Mouse (Mus musculus) kidney, embryonic 14.5 days (tissue): Measurements from ENCODE around the gene Dspp. TPM values are rescaled to one million over a fixed set of nuclear protein-coding genes. Genes with fewer than 3 reads are reported as not detected.

Source experiments
- ATAC-seq: fragments of 200-750 bp; cut with Nextera tagmentation; 2 replicates; pipeline ENCODE4 v1.8.0; 2017; ENCODE audit warnings: moderate number of reproducible peaks, mild to moderate bottlenecking, moderate TSS enrichment, moderate library complexity; ENCODE audit not compliant: low FRiP score, low TSS enrichment
- H3K27ac ChIP-seq: fragments of 300-500 bp; sonication (generic); 2 replicates; pipeline ENCODE4 v1.5.1; 2014; ENCODE audit warnings: low read depth, mild to moderate bottlenecking, low read length, moderate library complexity, mixed read lengths
- H3K27me3 ChIP-seq: fragments of 300-500 bp; sonication (generic); 2 replicates; pipeline ENCODE4 v1.6.1; 2014; ENCODE audit warnings: mild to moderate bottlenecking, low read length; ENCODE audit not compliant: control insufficient read depth, insufficient read depth
- H3K36me3 ChIP-seq: fragments of 300-500 bp; sonication (generic); 2 replicates; pipeline ENCODE4 v1.6.1; 2014; ENCODE audit warnings: low read length, mixed read lengths; ENCODE audit not compliant: control insufficient read depth, insufficient read depth
- H3K4me1 ChIP-seq: fragments of 300-500 bp; sonication (generic); 2 replicates; pipeline ENCODE4 v1.6.1; 2014; ENCODE audit warnings: low read length, mixed read lengths; ENCODE audit not compliant: control insufficient read depth, insufficient read depth
- H3K4me2 ChIP-seq: fragments of 300-500 bp; sonication (generic); replicated peaks from 2 replicates; pipeline ENCODE4 v1.6.1; 2014; ENCODE audit warnings: low read depth, mild to moderate bottlenecking, low read length
- H3K4me3 ChIP-seq: fragments of 300-500 bp; sonication (generic); 2 replicates; pipeline ENCODE4 v1.5.1; 2014; ENCODE audit warnings: mild to moderate bottlenecking, low read length
- H3K9ac ChIP-seq: fragments of 300-500 bp; sonication (generic); 2 replicates; pipeline ENCODE4 v1.6.1; 2014; ENCODE audit warnings: low read depth, mild to moderate bottlenecking, low read length, moderate library complexity
- H3K9me3 ChIP-seq: fragments of 300-500 bp; sonication (generic); 2 replicates; pipeline ENCODE4 v1.6.1; 2016; ENCODE audit warnings: low read length; ENCODE audit not compliant: control insufficient read depth
- WGBS: fragments of 180-500 bp; shearing (Covaris S2); extraction: QIAGEN DNeasy Blood & Tissue Kit; methylation state at CpG from one replicate; pipeline ENCODE4 v1.1.7; 2014; 5-methylcytosine and 5-hydroxymethylcytosine counted together
- polyA plus RNA-seq: library from polyadenylated mRNA; unstranded; fragments of >200 nt; fragmentation: Nextera tagmentation; extraction: Ambion mirVana; gene quantifications from 2 replicates; pipeline ENCODE4 v1.2.1, GENCODE M21; 2014

The Dspp gene
- polyA plus RNA-seq, 1 experiment from 2014 or later = not detected

GRCm38 (mm10) chr5:104224299-104224698 is 53.8 kb downstream of the Dspp start:
- Histone ChIP-seq H3K4me2 (no peak overlapping the region), H3K27ac (no peak overlapping the region), H3K27me3 (no peaks in the 10 kb centered on the region), H3K4me3 (no peak overlapping the region), H3K9ac (no peak overlapping the region), H3K4me1 (no peaks in the 10 kb centered on the region), H3K36me3 (no peaks in the 10 kb centered on the region), H3K9me3 (no peaks in the 10 kb centered on the region)
- ATAC-seq = no peak
- 62% methylated on average over 3 of the region's 3 CpGs for WGBS

- H3K4me3 ChIP-seq = no peak overlapping the region
- no peak overlapping the region for H3K4me2 ChIP-seq
- H3K4me1 ChIP-seq = no peaks in the 10 kb centered on the region
- no peak overlapping the region for H3K27ac ChIP-seq
- no peaks in the 10 kb centered on the region for H3K36me3 ChIP-seq
- H3K27me3 ChIP-seq = no peaks in the 10 kb centered on the region
- H3K9ac ChIP-seq = no peak overlapping the region
- no peaks in the 10 kb centered on the region for H3K9me3 ChIP-seq
- no peak for ATAC-seq
These were observed 54.2 kb downstream of the Dspp start for GRCm38 (mm10) chr5:104224750-104225149.

GRCm38 (mm10) chr5:104228497-104228896 is 58.0 kb downstream of the Dspp start:
- Histone ChIP-seq H3K9me3 (no peaks in the 10 kb centered on the region), H3K9ac (no peak overlapping the region), H3K27me3 (no peaks in the 10 kb centered on the region), H3K36me3 (no peaks in the 10 kb centered on the region), H3K27ac (no peak overlapping the region), H3K4me2 (no peak overlapping the region), H3K4me1 (no peaks in the 10 kb centered on the region), H3K4me3 (no peak overlapping the region)
- ATAC-seq = no peak
- WGBS = 41% methylated on average over 1 of the region's 1 CpGs

Other genes starting within 250 kb of the Dspp start
- 0.23 TPM in 1 of 2 replicates, not detected in the other for gene Hsd17b13, start 193.3 kb upstream of the Dspp start, polyA plus RNA-seq
- 7.3 and 7.9 TPM in 2 replicates for gene Hsd17b11, start 148.8 kb upstream of the Dspp start, polyA plus RNA-seq
- 57.5 and 58.1 TPM in 2 replicates for gene Nudt9, start 124.4 kb upstream of the Dspp start, polyA plus RNA-seq
- gene Gm17660, start 93.1 kb upstream of the Dspp start, polyA plus RNA-seq = not detected in 2 replicates
- 33.5 and 36.1 TPM in 2 replicates for gene Sparcl1, start 57.0 kb upstream of the Dspp start, polyA plus RNA-seq
- not detected in 2 replicates for gene Dmp1, start 31.9 kb downstream of the Dspp start, polyA plus RNA-seq
- gene Ibsp, start 128.5 kb downstream of the Dspp start, polyA plus RNA-seq = not detected in 2 replicates
- gene Mepe, start 154.6 kb downstream of the Dspp start, polyA plus RNA-seq = not detected in 2 replicates